Mouse (Mus musculus): ENCODE data around the gene Prkcb.

Gene Prkcb

GRCm38 (mm10) chr7:122319566-122319965 lies 31.0 kb downstream of the Prkcb start:
- DNase-seq (ENCODE audit: low read depth, low spot score): no peak

GRCm38 (mm10) chr7:122320843-122321544 lies 32.4 kb downstream of the Prkcb start:
- DNase-seq (ENCODE audit: low read depth, low spot score): no peak

DNA sequence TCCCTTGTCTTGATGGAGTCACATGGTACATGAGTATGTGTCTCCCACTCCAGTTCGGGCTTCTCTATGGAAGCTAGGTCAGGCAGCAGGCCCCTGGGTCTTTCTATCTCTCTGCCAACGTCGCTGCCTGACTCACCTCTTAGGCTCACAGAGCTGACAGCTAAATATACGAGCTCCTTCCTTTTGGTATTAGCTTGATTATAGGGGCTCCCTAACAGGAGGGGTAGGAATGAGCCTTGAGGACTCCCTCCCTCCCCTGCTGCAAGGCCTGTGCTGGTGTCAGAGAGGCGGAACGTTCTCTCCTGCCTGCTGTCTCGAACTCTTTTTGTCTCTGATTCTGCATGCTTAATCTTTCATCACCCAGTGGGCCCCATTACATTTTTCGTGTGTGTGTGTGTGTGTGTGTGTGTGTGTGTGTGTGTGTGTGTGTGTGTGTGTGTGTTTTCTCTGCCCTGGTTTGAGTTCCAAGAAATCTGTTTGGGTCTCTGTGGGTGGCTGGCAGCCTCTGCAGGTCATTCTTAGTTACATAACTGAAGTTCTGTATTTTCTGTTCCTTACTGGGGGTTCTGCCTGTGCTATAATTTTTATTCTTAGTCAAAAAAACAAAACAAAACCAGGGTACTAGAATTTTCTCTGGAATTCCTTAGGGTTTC lies 33.6 kb downstream of the Prkcb start:
- DNase-seq (ENCODE audit: low read depth, low spot score): no peak

- no peak for DNase-seq (ENCODE audit: low read depth, low spot score)
Observed at GRCm38 (mm10) chr7:122327942-122328341, 39.4 kb downstream of the Prkcb start.

- DNase-seq (ENCODE audit: low read depth, low spot score): no peak
Observed at GRCm38 (mm10) chr7:122328466-122328865, 39.9 kb downstream of the Prkcb start.

DNA sequence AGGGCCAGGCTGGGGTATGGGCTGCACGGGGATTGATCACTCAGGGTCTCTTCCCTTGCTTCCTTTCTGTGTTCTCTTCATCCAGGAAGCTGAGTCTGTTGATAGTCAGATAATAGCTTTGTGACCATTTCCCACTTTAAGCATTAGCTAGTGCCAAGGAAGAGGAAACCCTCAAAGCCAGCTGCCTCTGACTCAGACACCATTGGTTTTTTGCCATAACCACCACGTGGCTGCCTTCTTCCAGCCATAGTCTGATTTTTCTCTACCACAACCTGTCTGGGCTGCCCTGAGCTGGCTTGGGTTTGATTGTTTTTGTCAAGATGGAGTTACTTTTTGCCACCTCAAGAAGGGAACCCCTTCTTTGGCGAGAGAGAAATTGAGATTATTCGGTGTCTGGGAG lies 41.0 kb downstream of the Prkcb start:
- no peak for DNase-seq (ENCODE audit: low read depth, low spot score)

- DNase-seq (ENCODE audit: low read depth, low spot score): no peak
Observed at GRCm38 (mm10) chr7:122333686-122334085, 45.1 kb downstream of the Prkcb start.

- no peak for DNase-seq (ENCODE audit: low read depth, low spot score)
Observed at GRCm38 (mm10) chr7:122337302-122337701, 48.8 kb downstream of the Prkcb start.

GRCm38 (mm10) chr7:122338055-122338454 lies 49.5 kb downstream of the Prkcb start:
- no peak for DNase-seq (ENCODE audit: low read depth, low spot score)

DNA sequence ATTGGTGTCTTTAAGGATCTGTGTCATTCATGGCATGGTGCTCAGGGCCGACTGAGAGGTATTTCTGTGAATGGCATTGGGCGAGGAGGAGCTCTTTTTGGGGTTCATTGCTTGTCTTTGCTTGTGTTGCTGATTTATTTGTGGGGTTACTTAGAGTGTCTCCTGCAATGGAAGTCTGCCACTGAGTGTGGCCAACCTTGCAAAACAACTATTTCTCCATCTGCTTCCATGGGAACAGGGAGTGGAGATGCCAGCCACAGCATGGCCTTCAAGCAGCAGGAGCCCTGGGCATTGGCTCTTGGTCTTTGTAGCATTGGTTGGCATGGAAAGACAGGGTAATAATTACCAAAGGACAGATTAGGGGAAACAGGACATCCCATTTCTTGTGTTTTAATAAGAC lies 50.9 kb downstream of the Prkcb start:
- no peak for DNase-seq (ENCODE audit: low read depth, low spot score)

DNA sequence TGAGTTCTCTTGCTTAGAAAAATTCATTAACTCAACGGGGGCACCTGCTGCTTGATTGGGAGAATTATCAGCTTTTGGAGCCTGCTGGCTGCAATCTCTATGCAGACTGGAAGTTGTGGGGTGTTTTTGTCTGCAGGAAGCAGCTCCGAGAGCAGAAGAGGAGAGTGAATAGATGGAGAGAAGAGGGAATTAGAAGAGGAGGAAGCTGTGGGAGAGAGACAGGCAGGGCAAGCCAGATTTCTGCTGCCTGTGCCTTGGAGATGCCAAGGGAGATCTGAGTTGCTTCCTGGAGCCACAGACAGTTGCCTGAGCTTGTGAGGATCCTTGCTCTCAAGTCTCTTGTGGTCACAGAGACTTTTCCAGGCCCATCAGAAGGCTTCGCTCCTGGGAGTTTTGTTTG lies 53.3 kb downstream of the Prkcb start:
- no peak for DNase-seq (ENCODE audit: low read depth, low spot score)

DNA sequence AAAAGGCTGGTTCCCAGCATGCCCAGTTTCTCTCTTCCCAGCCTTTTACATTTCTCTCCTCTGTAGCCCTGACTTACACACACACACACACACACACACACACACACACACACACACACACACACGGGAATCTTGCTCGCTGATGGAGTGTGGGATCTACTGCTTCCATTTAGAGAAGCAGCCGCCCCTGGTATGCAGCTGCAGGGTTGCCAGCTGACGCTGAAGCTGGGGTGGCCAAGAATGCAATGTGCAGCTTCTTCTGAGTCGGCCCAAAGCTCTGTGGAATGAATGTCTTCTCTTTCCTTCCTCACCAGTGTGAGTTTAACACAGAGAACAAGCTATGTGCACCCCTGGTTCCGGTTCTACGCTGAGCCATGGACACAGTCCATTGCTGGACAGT lies 56.1 kb downstream of the Prkcb start:
- no peak for DNase-seq (ENCODE audit: low read depth, low spot score)

- DNase-seq (ENCODE audit: low read depth, low spot score): no peak
Observed at GRCm38 (mm10) chr7:122346251-122347242, 58.0 kb downstream of the Prkcb start.

DNA sequence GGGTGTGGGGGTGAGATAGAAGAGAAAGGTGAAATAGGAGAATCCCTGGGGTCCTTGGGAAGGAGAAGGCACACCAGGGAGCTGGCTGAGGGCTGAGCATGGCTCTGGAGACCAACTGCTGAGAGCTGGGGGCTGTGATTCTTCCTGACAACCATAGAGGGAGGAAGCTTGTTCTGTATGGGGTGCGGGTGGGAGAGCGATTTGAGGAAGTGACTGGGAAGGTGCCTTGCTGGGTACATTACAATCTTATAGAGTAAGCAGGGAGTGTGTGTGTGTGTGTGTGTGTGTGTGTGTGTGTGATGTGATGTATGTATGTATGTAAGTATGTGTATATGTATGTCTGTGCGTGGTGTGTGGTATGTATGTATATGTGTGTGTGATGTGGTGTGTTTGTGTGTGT lies 58.9 kb downstream of the Prkcb start:
- no peak for DNase-seq (ENCODE audit: low read depth, low spot score)

DNA sequence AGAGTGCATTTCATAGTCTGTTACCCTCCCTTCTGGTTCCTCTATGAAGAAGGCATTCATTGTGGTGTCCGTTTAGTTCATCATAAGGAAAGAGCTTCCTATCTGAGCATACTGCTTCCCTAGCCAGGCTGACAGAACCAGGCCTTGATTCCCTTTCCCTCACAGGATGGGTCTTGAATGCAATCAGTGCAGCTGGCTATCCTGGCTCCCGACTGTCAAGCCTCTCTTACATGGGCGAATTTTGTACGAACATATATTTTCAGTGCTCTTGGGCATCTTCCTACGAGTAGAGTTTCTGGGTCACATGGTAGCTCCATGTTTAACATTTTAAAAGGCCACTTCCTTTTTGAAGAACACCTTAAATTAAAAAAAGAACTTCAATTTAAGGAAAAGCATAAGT lies 61.4 kb downstream of the Prkcb start:
- no peak for DNase-seq (ENCODE audit: low read depth, low spot score)

DNA sequence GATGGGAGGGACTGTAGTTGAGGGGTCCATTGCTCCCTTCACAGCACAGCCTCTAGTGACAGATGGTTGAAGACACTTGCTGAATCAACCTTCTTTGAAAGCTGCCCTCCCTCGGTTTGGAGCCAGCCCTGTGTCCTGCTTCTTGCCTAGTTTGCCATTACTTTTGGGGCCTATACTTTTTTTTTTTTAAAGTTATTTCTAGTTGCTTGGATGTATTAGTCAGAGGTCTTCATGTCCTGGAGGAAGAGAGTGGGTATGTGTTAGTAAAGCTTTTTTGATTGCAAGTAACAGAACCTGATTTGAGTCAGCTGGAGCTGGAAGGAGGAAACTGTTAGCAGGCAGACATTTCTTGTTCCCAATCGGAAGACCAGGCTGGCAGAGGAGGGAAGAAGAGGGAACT lies 62.2 kb downstream of the Prkcb start:
- DNase-seq (ENCODE audit: low read depth, low spot score): no peak

DNA sequence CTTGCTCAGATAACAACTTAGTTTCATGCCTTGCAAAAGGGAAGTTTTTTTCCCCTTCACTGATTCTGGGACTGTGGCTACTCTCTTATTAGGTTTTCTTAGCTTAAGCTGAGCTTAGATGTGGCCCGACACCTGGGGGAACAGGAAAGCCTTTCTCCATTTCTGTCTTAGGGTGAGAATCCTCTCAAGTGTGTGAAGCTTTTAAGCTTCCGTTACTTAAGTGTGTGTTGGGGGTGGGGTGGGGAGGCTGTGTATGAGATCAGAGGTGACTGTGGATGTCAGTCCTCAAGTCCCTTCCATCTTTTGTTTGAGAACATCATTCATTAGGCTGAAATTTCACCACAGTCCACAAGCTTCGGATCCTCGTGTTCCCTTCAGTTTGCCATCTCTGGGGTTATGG lies 63.3 kb downstream of the Prkcb start:
- no peak for DNase-seq (ENCODE audit: low read depth, low spot score)

DNA sequence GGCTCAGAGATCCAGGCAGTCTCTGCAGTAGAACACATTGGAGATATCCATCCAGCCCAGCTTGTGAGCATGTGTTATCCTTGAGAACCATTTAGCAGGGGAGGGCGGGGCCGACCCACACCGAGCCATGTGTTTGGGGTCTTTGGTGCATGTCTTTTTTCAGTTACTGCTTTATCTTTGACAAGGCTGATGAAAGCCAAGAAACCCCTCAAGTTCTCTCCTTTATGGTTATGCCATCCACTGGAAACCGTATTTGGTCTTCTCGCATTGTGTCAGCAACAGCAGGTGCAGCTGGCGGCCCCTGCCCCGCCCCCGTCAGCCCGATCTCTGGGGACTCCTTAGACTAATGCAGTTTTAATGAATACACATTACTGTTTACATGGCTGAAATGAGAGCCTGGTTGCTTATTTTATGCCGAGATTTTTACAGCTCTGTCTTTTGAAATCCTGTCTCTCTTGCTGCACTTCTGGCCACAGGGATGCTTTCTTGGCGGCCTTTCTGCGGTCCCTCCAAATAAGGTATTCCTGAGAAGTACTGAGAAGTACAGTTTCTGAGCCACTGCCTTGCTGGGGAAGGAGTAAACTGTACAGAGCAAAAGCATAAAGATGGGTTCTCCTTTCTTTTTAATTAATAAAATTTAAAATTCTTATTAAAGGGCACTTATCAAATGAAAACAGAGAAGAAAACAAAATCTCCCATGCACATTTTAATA lies 64.2 kb downstream of the Prkcb start:
- no peak for DNase-seq (ENCODE audit: low read depth, low spot score)

DNA sequence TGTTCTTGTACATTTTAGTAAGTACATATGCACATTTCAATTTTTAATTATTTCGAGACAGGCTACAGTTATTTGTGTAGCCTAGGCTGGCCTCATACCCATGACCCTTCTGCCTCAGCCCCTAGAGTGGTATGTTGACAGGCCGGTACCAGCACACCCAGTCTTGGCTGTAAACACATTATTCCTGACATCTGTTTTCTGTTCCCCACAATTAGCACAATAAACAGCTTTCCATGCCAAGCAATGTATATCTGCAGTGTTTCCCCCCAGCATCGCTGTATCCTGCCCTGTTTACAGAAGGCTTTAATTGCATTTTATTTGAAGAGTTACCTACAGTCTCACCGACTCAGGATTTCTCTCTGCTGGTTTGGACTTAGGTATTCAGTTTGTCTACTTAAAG lies 64.8 kb downstream of the Prkcb start:
- no peak for DNase-seq (ENCODE audit: low read depth, low spot score)

- no peak for DNase-seq (ENCODE audit: low read depth, low spot score)
Observed at GRCm38 (mm10) chr7:122356941-122357340, 68.4 kb downstream of the Prkcb start.

- no peak for DNase-seq (ENCODE audit: low read depth, low spot score)
Observed at GRCm38 (mm10) chr7:122357847-122358246, 69.3 kb downstream of the Prkcb start.

DNA sequence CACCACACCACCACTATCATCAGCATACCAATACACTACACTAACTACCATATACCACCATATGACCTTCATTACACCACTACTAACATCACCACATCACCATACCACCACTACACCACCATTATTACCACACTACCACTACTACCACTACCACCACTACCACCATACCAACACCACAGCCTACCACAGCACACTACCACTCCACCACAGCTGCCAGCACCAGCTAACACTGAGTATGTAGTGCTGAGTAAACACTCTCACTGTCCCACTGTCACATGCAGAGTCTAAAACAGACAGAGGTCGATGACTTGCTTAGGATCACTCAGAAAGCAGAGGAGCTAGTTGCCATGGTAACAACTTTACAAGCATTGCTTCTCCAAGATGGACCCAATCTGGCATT lies 78.1 kb downstream of the Prkcb start:
- no peak for DNase-seq (ENCODE audit: low read depth, low spot score)

All from brain, embryonic 18.5 days (tissue).